Mouse (Mus musculus): ENCODE measurements around the gene Angpt4. TPM values are rescaled to one million over a fixed set of nuclear protein-coding genes. Genes with fewer than 3 reads are reported as not detected.

The Angpt4 gene
- polyA plus RNA-seq, 1 experiment, result 0.26 TPM

- no peak for DNase-seq (ENCODE audit: extremely low spot score in 1 of 2, low spot score in 1 of 2)
These were observed 67.5 kb downstream of the Angpt4 start for GRCm38 (mm10) chr2:151978494-151978893.

- DNase-seq (ENCODE audit: extremely low spot score in 1 of 2, low spot score in 1 of 2), result peak; percentile 84 to 93
These were observed 68.7 kb downstream of the Angpt4 start, which contains the start of gene Fam110a for GRCm38 (mm10) chr2:151979470-151980354. Gene Fam110a (minus strand): TSS chr2:151980219.

- DNase-seq (ENCODE audit: extremely low spot score in 1 of 2, low spot score in 1 of 2), result no peak
These were observed 69.3 kb downstream of the Angpt4 start for GRCm38 (mm10) chr2:151980355-151980693.

GRCm38 (mm10) chr2:151981268-151981667, 70.3 kb downstream of the Angpt4 start:
- no peak for DNase-seq (ENCODE audit: extremely low spot score in 1 of 2, low spot score in 1 of 2)

GRCm38 (mm10) chr2:151982476-151982875, 71.5 kb downstream of the Angpt4 start:
- no peak for DNase-seq (ENCODE audit: extremely low spot score in 1 of 2, low spot score in 1 of 2)

GRCm38 (mm10) chr2:151984019-151984418, 73.0 kb downstream of the Angpt4 start:
- no peak for DNase-seq (ENCODE audit: extremely low spot score in 1 of 2, low spot score in 1 of 2)

GRCm38 (mm10) chr2:151985426-151986172, 74.6 kb downstream of the Angpt4 start:
- no peak for DNase-seq (ENCODE audit: extremely low spot score in 1 of 2, low spot score in 1 of 2)

GRCm38 (mm10) chr2:151986958-151987357, 75.9 kb downstream of the Angpt4 start:
- DNase-seq (ENCODE audit: extremely low spot score in 1 of 2, low spot score in 1 of 2), result no peak

GRCm38 (mm10) chr2:151988978-151989377, 78.0 kb downstream of the Angpt4 start:
- DNase-seq (ENCODE audit: extremely low spot score in 1 of 2, low spot score in 1 of 2), result no peak

- DNase-seq (ENCODE audit: extremely low spot score in 1 of 2, low spot score in 1 of 2), result no peak
These were observed 80.0 kb downstream of the Angpt4 start for GRCm38 (mm10) chr2:151990985-151991394.

- no peak for DNase-seq (ENCODE audit: extremely low spot score in 1 of 2, low spot score in 1 of 2)
These were observed 80.4 kb downstream of the Angpt4 start for GRCm38 (mm10) chr2:151991446-151991845.

- DNase-seq (ENCODE audit: extremely low spot score in 1 of 2, low spot score in 1 of 2), result peak; percentile 23 to 87
These were observed 83.5 kb downstream of the Angpt4 start for GRCm38 (mm10) chr2:151994350-151995122.

Other genes starting within 250 kb of the Angpt4 start
- 0.34 and 0.62 TPM in 2 replicates for gene Rad21l, start 242.7 kb upstream of the Angpt4 start, polyA plus RNA-seq (2012; rRNA removed)
- gene Tmem74b, start 209.2 kb upstream of the Angpt4 start, polyA plus RNA-seq (2012; rRNA removed), result 6.3 and 7.1 TPM in 2 replicates
- gene Psmf1, start 167.0 kb upstream of the Angpt4 start, polyA plus RNA-seq (2012; rRNA removed), result 38.7 and 41.4 TPM in 2 replicates
- gene Rspo4, start 68.3 kb upstream of the Angpt4 start, polyA plus RNA-seq (2012; rRNA removed), result 0.20 and 0.23 TPM in 2 replicates
- gene Fam110a, start 69.0 kb downstream of the Angpt4 start, polyA plus RNA-seq (2012; rRNA removed), result 6.3 and 6.7 TPM in 2 replicates
- gene Slc52a3, start 85.3 kb downstream of the Angpt4 start, polyA plus RNA-seq (2012; rRNA removed), result 3.2 and 3.8 TPM in 2 replicates
- gene Scrt2, start 170.3 kb downstream of the Angpt4 start, polyA plus RNA-seq (2012; rRNA removed), result 15.5 and 19.7 TPM in 2 replicates
- 91.2 and 95.2 TPM in 2 replicates for gene Srxn1, start 194.3 kb downstream of the Angpt4 start, polyA plus RNA-seq (2012; rRNA removed)
- gene Tcf15, start 232.4 kb downstream of the Angpt4 start, polyA plus RNA-seq (2012; rRNA removed), result 3.3 TPM in 2 replicates